Mouse (Mus musculus): ENCODE data around the gene Zfp292. TPM values are rescaled to one million over a fixed set of nuclear protein-coding genes. Genes with fewer than 3 reads are reported as not detected.

The Zfp292 gene
- polyA plus RNA-seq, 1 experiment from 2014 or later: 8.0 TPM

GRCm38 (mm10) chr4:34858903-34859302 lies 23.9 kb downstream of the Zfp292 start:
- TF ChIP-seq CTCF (IDR thresholded peaks at IDR 0.05; ENCODE audit: low read depth): no peak
- WGBS: 87% methylated on average over 3 of the region's 3 CpGs
- H3K4me1 ChIP-seq (replicated peaks; ENCODE audit: control insufficient read depth, insufficient read depth, low read length): no peaks in the 10 kb centered on the region
- no peak overlapping the region for H3K4me2 ChIP-seq (replicated peaks; ENCODE audit: low read depth)
- H3K9me3 ChIP-seq (ENCODE audit: control insufficient read depth): no peaks in the 10 kb centered on the region
- no peak overlapping the region for H3K27ac ChIP-seq (ENCODE audit: low read depth, low read length)
- no peak overlapping the region for H3K9ac ChIP-seq (ENCODE audit: low read depth, low read length)
- no peak for ATAC-seq
- no peaks in the 10 kb centered on the region; the same call in 1 of the 2 replicates for H3K36me3 ChIP-seq (ENCODE audit: control insufficient read depth, insufficient read depth)
- no peak overlapping the region for H3K4me3 ChIP-seq (ENCODE audit: low read depth, low read length)
- no peaks in the 10 kb centered on the region for H3K27me3 ChIP-seq (replicated peaks; ENCODE audit: control insufficient read depth, insufficient read depth, low read length)

GRCm38 (mm10) chr4:34855966-34856365 lies 26.8 kb downstream of the Zfp292 start:
- Histone ChIP-seq H3K4me2 (replicated peaks; ENCODE audit: low read depth) (no peak overlapping the region), H3K9me3 (ENCODE audit: control insufficient read depth) (no peaks in the 10 kb centered on the region), H3K27ac (ENCODE audit: low read depth, low read length) (no peak overlapping the region), H3K36me3 (ENCODE audit: control insufficient read depth, insufficient read depth) (no peaks in the 10 kb centered on the region; the same call in 1 of the 2 replicates), H3K4me3 (ENCODE audit: low read depth, low read length) (no peak overlapping the region), H3K4me1 (replicated peaks; ENCODE audit: control insufficient read depth, insufficient read depth, low read length) (no peaks in the 10 kb centered on the region), H3K27me3 (replicated peaks; ENCODE audit: control insufficient read depth, insufficient read depth, low read length) (no peaks in the 10 kb centered on the region), H3K9ac (ENCODE audit: low read depth, low read length) (no peak overlapping the region)
- 70% methylated on average over 1 of the region's 1 CpGs for WGBS
- no peak for ATAC-seq
- no peak for TF ChIP-seq CTCF (IDR thresholded peaks at IDR 0.05; ENCODE audit: low read depth)

GRCm38 (mm10) chr4:34852051-34852450 lies 30.7 kb downstream of the Zfp292 start:
- Histone ChIP-seq H3K4me1 (replicated peaks; ENCODE audit: control insufficient read depth, insufficient read depth, low read length) (no peaks in the 10 kb centered on the region), H3K27me3 (replicated peaks; ENCODE audit: control insufficient read depth, insufficient read depth, low read length) (no peaks in the 10 kb centered on the region), H3K4me2 (replicated peaks; ENCODE audit: low read depth) (no peak overlapping the region), H3K36me3 (ENCODE audit: control insufficient read depth, insufficient read depth) (no peaks in the 10 kb centered on the region; the same call in 1 of the 2 replicates), H3K9ac (ENCODE audit: low read depth, low read length) (no peak overlapping the region), H3K4me3 (ENCODE audit: low read depth, low read length) (no peak overlapping the region), H3K9me3 (ENCODE audit: control insufficient read depth) (no peaks in the 10 kb centered on the region), H3K27ac (ENCODE audit: low read depth, low read length) (no peak overlapping the region)
- ATAC-seq: no peak
- TF ChIP-seq CTCF (IDR thresholded peaks at IDR 0.05; ENCODE audit: low read depth): no peak
- 90% methylated on average over 7 of the region's 7 CpGs for WGBS

- no peak overlapping the region for H3K27ac ChIP-seq (ENCODE audit: low read depth, low read length)
- H3K4me1 ChIP-seq (replicated peaks; ENCODE audit: control insufficient read depth, insufficient read depth, low read length): no peaks in the 10 kb centered on the region
- ATAC-seq: no peak
- H3K4me3 ChIP-seq (ENCODE audit: low read depth, low read length): no peak overlapping the region
- no peak for TF ChIP-seq CTCF (IDR thresholded peaks at IDR 0.05; ENCODE audit: low read depth)
- no peaks in the 10 kb centered on the region for H3K9me3 ChIP-seq (ENCODE audit: control insufficient read depth)
- no peaks in the 10 kb centered on the region; the same call in 1 of the 2 replicates for H3K36me3 ChIP-seq (ENCODE audit: control insufficient read depth, insufficient read depth)
- H3K4me2 ChIP-seq (replicated peaks; ENCODE audit: low read depth): no peak overlapping the region
- WGBS: 79% methylated on average over 2 of the region's 2 CpGs
- H3K27me3 ChIP-seq (replicated peaks; ENCODE audit: control insufficient read depth, insufficient read depth, low read length): no peaks in the 10 kb centered on the region
- H3K9ac ChIP-seq (ENCODE audit: low read depth, low read length): no peak overlapping the region
These were observed 32.6 kb downstream of the Zfp292 start for GRCm38 (mm10) chr4:34850156-34850555.

- no peak for TF ChIP-seq CTCF (IDR thresholded peaks at IDR 0.05; ENCODE audit: low read depth)
- H3K36me3 ChIP-seq (ENCODE audit: control insufficient read depth, insufficient read depth): no peaks in the 10 kb centered on the region; the same call in 1 of the 2 replicates
- H3K9ac ChIP-seq (ENCODE audit: low read depth, low read length): no peak overlapping the region
- no peak overlapping the region for H3K4me2 ChIP-seq (replicated peaks; ENCODE audit: low read depth)
- H3K9me3 ChIP-seq (ENCODE audit: control insufficient read depth): no peaks in the 10 kb centered on the region
- 70% methylated on average over 6 of the region's 6 CpGs for WGBS
- no peaks in the 10 kb centered on the region for H3K27me3 ChIP-seq (replicated peaks; ENCODE audit: control insufficient read depth, insufficient read depth, low read length)
- no peak overlapping the region for H3K4me3 ChIP-seq (ENCODE audit: low read depth, low read length)
- H3K27ac ChIP-seq (ENCODE audit: low read depth, low read length): no peak overlapping the region
- no peaks in the 10 kb centered on the region for H3K4me1 ChIP-seq (replicated peaks; ENCODE audit: control insufficient read depth, insufficient read depth, low read length)
- no peak for ATAC-seq
These were observed 35.0 kb downstream of the Zfp292 start for GRCm38 (mm10) chr4:34847679-34848309.

- Histone ChIP-seq H3K27ac (ENCODE audit: low read depth, low read length) (no peak overlapping the region), H3K4me2 (replicated peaks; ENCODE audit: low read depth) (no peak overlapping the region), H3K4me3 (ENCODE audit: low read depth, low read length) (no peak overlapping the region), H3K9ac (ENCODE audit: low read depth, low read length) (no peak overlapping the region), H3K27me3 (replicated peaks; ENCODE audit: control insufficient read depth, insufficient read depth, low read length) (no peaks in the 10 kb centered on the region), H3K4me1 (replicated peaks; ENCODE audit: control insufficient read depth, insufficient read depth, low read length) (no peaks in the 10 kb centered on the region), H3K36me3 (ENCODE audit: control insufficient read depth, insufficient read depth) (peaks cover 1% of the 10 kb centered on the region), H3K9me3 (ENCODE audit: control insufficient read depth) (no peaks in the 10 kb centered on the region)
- no peak for ATAC-seq
- 94% methylated on average over 1 of the region's 1 CpGs for WGBS
- TF ChIP-seq CTCF (IDR thresholded peaks at IDR 0.05; ENCODE audit: low read depth): no peak
These were observed 38.9 kb downstream of the Zfp292 start for GRCm38 (mm10) chr4:34843839-34844238.
